Mouse (Mus musculus): ENCODE measurements at regions not wholly inside any gene's neighbourhood (a gene's known extent, or its start where the extent isn't known, plus 50 kb on each side); places are given as distances from the start of the nearest gene placed in this dataset.

DNA sequence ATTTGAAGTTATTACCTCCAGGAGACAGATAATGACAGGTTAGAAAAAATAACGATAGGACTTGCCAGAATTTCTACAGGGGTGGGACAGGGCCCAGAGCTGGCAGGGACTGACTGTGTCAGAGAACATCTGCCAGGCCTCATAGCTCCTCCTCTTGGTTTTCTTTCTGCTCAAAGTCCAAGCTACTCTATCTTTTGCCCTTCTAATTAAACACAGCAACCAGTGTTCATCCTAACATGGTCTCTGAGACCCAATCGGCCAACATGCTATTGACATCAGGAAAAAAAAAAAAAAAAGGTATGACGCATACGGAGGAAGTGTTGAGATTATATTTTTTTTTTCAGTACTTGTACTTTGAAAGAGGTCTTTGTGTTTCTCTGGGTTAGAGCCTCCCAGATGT, 90.7 kb upstream of the Lnx1 start:
- no peak for TF ChIP-seq CTCF (conservative IDR thresholded peaks at IDR 0.05; ENCODE audit: insufficient read depth, insufficient read length, low read depth, low read length)
- no peak for TF ChIP-seq POLR2A (IDR thresholded peaks at IDR 0.05; ENCODE audit: low read depth, low read length)

Measured in kidney, adult 2 months (tissue).